Mouse (Mus musculus) ZHBTc4 (cell line): ENCODE data around the gene Srrm3.

Experiments
- DNase-seq: peaks from one replicate; pipeline ENCODE4 v3.0.0-alpha.2; 2011; ENCODE audit warnings: low read depth, low spot score

Srrm3 gene

DNA sequence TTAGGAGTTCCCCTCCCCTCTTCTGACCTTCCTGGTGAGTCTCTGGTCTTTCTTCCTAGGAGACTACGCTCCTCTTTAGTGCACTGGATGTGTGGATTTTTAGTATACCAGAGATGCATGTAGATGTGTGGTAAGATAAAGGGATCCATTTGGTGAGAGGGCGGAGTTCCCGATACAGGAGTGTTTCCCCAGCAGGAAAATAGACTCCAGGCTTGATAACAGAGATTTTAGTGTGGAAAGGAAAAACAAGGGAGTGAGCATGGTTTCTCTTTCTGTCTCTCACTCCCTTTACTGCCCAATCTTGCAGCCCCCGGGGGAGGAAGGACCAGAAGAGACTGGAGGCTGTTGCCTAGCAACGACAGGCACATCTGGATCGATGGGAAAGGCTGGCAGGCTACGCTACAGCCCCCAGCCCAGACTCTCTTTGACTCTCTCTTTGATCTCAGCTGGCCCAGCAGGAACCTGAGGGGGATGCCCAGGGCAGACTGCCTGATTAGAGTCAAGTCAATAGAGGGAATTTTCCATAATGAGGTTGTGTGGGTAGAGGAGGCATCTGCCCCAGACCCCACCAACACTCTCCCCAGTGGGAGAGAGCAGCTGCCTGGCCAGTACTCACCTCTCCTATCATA, 15.7 kb downstream of the Srrm3 start:
- DNase-seq, result no peak

DNA sequence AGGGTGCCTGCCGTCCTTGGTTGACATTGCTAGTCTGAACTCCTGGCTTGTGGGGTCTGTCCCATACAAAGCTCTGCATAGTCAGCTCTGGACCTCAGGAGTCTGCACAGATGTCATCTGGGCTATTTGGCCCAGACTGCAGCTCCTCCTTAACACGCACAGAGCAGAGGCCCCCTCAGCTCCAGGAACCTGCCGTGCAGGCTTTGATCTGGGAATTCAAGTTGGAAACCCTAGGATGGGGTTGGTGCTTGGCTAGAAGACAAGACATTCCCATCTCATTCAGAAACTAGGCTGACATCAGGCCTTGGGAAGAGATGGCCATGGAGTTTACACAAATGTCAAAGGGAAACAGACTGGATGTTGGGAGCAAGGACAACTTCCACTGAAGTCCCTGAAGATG, 17.8 kb downstream of the Srrm3 start:
- no peak for DNase-seq

DNA sequence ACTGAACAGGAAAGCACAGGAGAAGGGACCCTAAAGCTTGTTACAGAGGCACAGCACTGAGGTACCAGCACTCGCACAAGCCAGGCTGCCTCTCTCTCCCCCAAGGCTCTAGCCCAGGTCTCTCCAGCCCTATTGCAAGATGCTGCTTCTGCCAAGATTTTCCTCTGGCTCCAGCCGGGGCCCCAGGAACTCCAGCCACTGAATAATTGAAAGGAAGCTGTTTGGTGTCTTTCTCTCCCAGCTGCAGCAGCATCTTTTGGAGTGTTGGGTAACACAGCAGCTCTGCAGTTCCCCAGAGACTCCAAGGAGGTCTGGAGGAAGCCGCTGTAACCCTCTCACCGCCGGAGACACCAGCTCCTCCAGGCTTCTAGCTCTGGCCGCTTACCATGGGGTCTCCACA, 19.5 kb downstream of the Srrm3 start:
- DNase-seq, result no peak

DNA sequence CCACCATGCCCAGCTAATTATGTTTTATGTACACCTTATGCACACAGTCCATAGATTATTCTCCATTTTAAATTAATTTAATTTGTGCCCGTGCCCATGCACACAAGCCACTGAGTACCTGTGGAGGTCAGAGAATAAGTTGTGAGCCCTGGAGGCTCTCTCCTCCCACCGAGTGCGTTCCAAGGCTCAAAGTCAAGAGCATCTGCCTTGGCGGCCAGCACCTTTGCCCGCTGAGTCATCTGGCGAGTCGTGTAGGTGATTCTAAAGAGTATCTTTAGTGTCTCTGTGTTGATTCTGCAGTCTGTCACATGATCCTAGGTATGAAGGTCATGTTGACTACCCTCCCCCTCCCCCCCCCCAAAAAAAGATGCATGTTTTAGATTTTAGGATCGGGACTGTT, 22.7 kb downstream of the Srrm3 start:
- no peak for DNase-seq

- DNase-seq, result peak; percentile 88
Measured at GRCm38 (mm10) chr5:135832729-135833128, 26.0 kb downstream of the Srrm3 start.

DNA sequence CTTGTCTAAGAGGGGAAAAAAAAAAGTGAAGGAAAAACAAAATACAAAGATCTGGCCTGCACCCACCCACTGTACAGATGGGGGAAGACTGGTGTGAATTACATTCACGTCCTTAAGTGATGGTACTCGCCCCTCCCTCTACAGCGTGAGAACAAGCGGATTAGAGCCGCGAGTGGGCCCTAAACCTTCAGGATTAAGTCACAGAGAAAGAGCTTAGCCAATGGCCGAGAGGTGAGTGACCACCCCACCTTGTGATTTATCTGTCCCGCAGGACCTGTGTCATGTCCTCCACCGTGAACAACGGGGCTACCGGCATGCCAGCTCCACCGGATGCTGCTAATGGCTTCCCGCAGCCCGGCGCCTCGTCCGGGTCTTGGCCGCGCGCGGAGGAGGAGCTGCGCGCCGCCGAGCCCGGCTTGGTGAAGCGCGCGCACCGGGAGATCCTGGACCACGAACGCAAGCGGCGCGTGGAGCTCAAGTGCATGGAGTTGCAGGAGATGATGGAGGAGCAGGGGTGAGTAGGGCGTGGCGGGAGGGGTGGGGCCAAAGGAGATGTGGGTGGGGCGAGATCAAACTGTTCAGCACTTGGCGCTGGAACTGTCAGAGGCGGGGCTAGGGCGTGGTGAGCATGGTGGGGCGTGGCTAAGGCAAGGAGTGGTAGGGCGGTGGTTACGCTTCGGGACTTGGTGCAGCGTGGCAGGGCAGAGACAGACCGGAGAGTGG, 28.2 kb downstream of the Srrm3 start:
- peak; percentile 98 for DNase-seq

- no peak for DNase-seq
Measured at GRCm38 (mm10) chr5:135835492-135835858, 28.8 kb downstream of the Srrm3 start.

DNA sequence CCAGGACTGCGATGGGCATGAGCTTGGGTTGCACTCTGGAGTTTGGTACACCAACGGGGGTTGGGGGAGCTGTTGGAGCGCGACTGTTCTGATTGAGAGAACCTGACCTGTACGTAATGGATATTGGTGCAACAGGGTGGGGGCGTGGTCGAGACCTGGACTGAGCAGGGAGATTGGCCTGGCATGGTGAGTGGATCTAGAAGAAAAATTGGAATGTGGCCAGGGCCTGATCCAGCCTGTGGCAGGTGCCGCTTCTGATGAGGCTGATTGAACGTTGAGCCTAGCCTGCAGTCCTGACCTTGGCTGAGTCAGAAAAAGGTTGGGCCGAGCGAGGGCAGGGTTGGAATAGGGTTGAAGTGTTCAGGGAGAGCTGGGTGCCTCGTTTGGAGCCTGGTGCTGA, 29.3 kb downstream of the Srrm3 start:
- peak; percentile 39 for DNase-seq

- no peak for DNase-seq
Measured at GRCm38 (mm10) chr5:135841651-135842050, 35.0 kb downstream of the Srrm3 start.

DNA sequence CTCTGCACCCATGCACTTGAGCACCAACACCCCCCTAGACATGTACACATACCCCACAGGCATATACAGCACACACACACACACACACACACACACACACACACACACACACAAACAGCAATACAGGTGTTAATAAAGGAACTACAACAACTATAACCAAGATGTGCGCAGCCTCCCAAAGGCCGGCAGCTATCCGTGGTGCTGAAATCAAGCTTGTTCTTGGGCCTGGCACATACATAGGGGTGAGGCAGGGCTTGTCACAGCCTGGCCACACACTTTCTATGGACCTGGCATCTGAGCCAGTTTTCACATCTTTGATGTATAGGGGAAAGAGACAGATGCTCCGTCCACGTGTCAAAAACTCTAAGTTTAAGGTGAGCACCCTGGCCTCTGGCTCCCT, 36.7 kb downstream of the Srrm3 start:
- peak; percentile 69 for DNase-seq

DNA sequence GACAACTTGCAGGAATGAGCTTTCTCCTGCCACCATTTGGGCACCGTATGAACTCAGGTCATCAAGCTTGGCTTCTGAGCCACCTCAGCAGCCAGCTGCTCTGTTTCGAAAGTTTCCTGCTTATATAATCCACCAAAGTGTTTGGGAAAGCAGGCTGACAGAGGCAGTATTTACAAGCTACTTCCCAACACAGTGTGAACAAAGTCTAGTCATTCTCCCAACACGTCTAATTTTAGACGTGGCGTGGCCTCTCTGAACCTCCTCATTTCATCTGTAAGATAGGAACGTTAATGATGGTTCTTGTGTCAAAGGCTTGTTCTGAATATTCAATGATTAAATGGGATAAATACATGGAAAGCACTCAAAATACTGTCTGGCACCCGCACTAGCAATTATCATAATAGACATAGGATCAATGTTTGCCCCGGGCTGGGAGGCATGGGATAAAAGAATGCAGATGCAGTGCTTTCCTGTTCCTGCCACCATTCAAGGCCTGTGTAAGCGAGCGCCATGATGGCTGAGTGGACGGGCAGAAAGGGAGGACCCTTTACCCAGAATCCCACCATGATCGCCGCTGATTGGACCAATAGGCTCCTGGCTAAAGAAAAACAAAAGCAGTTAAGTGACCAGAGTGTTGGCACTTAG, 39.1 kb downstream of the Srrm3 start:
- no peak for DNase-seq

DNA sequence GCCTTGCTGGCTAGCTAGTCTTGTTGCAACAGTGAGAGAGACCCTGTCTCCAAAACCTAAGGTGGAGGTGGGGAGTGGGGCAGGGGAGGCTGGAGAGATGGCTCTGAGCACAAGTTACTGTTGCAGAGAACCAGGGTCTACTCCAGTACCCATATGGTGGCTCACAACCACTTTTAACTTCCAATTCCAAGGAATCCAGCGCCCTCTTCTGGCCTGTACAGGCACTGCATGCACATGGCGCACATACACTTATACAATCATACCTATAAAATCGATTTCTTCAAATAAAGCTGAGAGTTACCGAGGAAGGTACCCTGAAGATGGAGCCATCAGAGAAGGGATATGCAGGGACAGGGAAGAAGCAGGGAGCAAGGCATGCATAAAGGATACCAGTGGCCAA, 40.8 kb downstream of the Srrm3 start:
- DNase-seq, result peak; percentile 81

GRCm38 (mm10) chr5:135847881-135848280, 41.2 kb downstream of the Srrm3 start:
- DNase-seq, result no peak

- peak; percentile 82 for DNase-seq
Measured at GRCm38 (mm10) chr5:135851024-135851423, 44.3 kb downstream of the Srrm3 start.

DNA sequence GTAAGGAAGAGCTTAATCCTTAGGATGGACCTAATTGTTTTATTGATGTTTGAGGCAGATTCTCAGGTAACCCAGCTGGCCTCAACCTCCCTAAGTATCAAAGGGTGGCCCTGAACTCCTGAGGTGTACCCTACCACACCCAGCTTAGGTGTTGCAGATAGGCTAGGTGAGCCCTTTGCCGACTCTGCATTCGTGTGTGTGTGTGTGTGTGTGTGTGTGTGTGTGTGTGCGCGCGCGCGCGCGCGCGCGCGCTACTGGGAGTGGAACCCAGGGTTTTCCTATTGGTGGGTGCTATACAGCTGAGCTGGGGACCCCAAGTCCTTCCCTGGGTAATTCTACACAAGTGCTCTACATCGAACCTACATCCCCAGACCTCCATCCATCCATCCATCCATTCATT, 44.8 kb downstream of the Srrm3 start:
- no peak for DNase-seq

DNA sequence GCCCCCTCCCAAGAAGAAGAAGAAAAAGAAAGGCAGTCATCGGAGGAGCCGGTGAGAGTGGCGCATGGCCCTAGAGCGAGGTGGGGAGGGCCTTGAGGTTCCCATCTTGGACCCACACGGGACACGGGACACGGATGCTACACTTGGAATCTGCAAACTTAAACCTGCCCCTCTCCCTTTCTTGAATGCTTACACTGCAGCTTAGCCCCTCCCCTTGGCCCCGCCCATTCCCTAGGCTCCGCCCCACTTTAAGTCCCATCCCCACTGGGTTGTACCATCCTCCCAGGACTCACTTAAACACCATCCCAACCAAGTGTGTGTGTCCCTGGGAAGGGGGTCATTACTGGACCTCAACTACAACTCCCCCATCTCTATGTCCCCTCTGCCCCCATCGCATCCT, 45.7 kb downstream of the Srrm3 start:
- DNase-seq, result peak; percentile 90

DNA sequence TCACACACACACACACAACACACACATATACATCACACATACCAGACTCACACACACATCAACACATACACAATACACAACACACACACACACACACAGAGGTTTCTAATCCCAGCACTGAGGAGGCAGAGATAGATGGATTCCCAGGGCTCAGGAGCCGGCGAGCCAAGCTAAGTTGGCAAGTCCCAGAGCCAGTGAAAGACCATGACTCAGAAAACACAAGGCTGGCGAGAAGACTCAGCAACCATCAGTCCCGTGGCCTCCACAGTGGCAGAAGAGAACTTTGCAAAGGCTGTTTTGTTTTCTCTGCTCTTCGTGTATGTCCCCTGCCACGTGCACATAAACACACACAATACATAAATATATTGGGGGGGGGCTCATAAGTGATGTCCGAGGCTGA, 47.0 kb downstream of the Srrm3 start:
- DNase-seq, result no peak

DNA sequence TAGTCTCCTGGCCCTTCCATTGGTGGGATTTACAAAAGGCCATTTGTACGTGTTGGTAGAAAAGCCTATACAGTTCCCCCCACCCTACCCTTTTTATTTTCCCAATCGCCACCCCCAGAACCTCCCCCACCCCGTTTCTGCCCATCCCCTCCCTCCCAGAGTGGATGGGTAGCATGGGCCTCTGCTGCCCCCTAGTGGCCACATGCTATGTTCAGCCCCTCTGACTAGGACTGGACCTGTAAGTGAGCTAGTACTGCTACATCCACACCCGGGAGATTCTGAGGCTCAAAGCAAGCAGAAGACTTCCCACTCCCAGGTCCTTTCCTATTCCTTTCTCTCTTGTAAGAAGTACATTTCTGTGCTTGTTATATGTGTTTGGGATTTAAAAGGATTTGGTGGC, 48.5 kb downstream of the Srrm3 start:
- DNase-seq, result peak; percentile 79

DNA sequence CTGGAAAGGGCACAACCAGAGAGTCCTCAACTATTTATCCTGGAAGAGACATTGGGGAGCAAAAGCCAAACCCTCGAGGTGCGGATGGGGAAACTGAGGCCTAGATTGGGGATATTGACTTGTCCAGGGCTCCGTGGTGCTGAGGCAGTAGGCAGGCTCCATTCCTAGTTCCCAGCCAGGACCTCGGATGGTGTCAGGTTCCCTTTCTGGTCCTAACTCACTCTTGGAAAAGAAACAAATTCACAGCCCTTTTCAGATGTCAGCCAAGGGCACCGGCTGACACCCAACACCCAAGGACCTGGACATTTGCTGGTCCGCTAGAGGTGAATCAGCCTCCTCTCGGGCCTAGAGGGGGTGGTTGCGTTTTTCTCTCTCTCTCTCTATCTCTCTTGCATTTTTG, 60.0 kb downstream of the Srrm3 start:
- DNase-seq, result no peak

DNA sequence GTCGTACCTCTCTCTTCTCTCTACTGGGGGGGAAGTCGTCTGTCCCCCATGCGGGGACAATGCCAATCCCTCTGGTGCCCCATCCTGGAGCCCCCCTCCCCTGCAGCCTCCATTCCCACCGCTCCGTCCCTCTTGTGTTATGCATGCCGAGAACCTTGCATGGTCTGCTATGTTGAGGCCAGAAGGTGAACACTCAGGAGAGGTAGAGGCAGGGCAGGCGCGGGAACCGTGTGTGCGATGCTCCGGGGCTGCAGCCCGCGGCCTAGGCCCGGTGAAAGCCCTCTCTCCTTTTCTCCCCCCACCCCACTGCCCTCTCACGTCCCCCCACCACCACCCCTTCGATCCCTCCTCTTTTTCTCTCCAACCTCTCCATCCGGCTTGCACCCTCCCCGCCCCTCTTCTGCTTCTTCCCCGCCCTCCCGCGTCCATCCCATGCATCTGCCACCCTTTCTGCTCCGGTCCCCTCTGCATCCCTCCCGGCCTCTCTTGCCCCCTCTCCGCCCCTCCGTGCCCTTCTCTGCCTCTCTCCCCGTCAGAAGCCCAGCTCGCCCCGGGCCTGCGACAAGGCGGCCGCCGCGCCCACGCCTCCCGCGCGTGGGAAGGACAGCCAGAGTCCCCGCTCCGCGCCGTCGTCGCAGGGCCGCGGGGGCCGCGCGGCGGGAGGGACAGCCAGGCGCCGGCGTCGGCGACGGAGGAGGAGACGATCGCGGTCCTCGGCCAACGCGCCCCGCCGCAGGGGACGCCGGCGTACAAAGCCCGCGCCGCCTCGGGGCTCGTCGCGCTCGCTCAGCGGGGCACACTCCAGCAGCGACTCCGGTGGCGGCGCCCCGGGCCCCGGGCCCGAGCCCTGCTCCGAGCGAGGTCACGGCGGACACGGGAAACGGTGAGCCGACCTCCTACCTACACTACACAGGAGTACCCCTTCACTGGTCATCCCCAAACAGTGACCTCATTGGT, 61.2 kb downstream of the Srrm3 start:
- no peak for DNase-seq

GRCm38 (mm10) chr5:135868653-135869052, 62.0 kb downstream of the Srrm3 start:
- DNase-seq, result peak; percentile 30
